Mouse (Mus musculus): ENCODE measurements around the gene Supt3. TPM values are rescaled to one million over a fixed set of nuclear protein-coding genes. Genes with fewer than 3 reads are reported as not detected.

Gene Supt3
- total RNA-seq, 2 experiments from 2014 or later: 9.3 to 12.7 TPM

- DNase-seq: no peak
Measured at GRCm38 (mm10) chr17:44780353-44780752, 3.4 kb downstream of the Supt3 start.

- no peak for DNase-seq
Measured at GRCm38 (mm10) chr17:44782366-44782765, 5.4 kb downstream of the Supt3 start.

- no peak for DNase-seq
Measured at GRCm38 (mm10) chr17:44783143-44783542, 6.2 kb downstream of the Supt3 start.

GRCm38 (mm10) chr17:44788982-44789747 lies 12.2 kb downstream of the Supt3 start:
- no peak for DNase-seq

GRCm38 (mm10) chr17:44792218-44792917 lies 15.4 kb downstream of the Supt3 start:
- DNase-seq: no peak

- DNase-seq: no peak
Measured at GRCm38 (mm10) chr17:44797331-44797730, 20.4 kb downstream of the Supt3 start.

GRCm38 (mm10) chr17:44807031-44807430 lies 30.1 kb downstream of the Supt3 start:
- DNase-seq: no peak

- DNase-seq: no peak
Measured at GRCm38 (mm10) chr17:44814508-44815175, 37.7 kb downstream of the Supt3 start, which contains the start of gene Runx2. TSS of gene Runx2 (minus strand) at chr17:44814797.

- DNase-seq: no peak
Measured at GRCm38 (mm10) chr17:44818825-44819224, 41.9 kb downstream of the Supt3 start.

- DNase-seq: no peak
Measured at GRCm38 (mm10) chr17:44819816-44820215, 42.9 kb downstream of the Supt3 start.

GRCm38 (mm10) chr17:44821940-44822339 lies 45.0 kb downstream of the Supt3 start:
- no peak for DNase-seq

GRCm38 (mm10) chr17:44827124-44827523 lies 50.2 kb downstream of the Supt3 start:
- no peak for DNase-seq

- no peak for DNase-seq
Measured at GRCm38 (mm10) chr17:44827964-44828363, 51.0 kb downstream of the Supt3 start.

- DNase-seq: no peak
Measured at GRCm38 (mm10) chr17:44829587-44829986, 52.6 kb downstream of the Supt3 start.

GRCm38 (mm10) chr17:44831201-44831600 lies 54.2 kb downstream of the Supt3 start:
- DNase-seq: no peak

GRCm38 (mm10) chr17:44842184-44842583 lies 65.2 kb downstream of the Supt3 start:
- DNase-seq: no peak

- no peak for DNase-seq
Measured at GRCm38 (mm10) chr17:44863165-44863564, 86.2 kb downstream of the Supt3 start.

- no peak for DNase-seq
Measured at GRCm38 (mm10) chr17:44893592-44893991, 116.6 kb downstream of the Supt3 start.

- DNase-seq: no peak
Measured at GRCm38 (mm10) chr17:44943536-44944090, 166.7 kb downstream of the Supt3 start.

- no peak for DNase-seq
Measured at GRCm38 (mm10) chr17:44945333-44945732, 168.4 kb downstream of the Supt3 start.

- DNase-seq: no peak
Measured at GRCm38 (mm10) chr17:44948321-44948720, 171.4 kb downstream of the Supt3 start.

GRCm38 (mm10) chr17:44956671-44957070 lies 179.7 kb downstream of the Supt3 start:
- no peak for DNase-seq
